Mouse (Mus musculus) brain, embryonic 18.5 days (tissue): ENCODE results near the gene Palld.

Source experiments
- DNase-seq: peaks from one replicate; pipeline ENCODE4 v3.0.0-alpha.2; 2012; ENCODE audit warnings: low read depth, low spot score

Gene Palld

GRCm38 (mm10) chr8:61866920-61867319, 35.6 kb downstream of the Palld start:
- no peak for DNase-seq

- no peak for DNase-seq
Measured at GRCm38 (mm10) chr8:61865365-61865764, 37.1 kb downstream of the Palld start.

- no peak for DNase-seq
Measured at GRCm38 (mm10) chr8:61851270-61851669, 51.2 kb downstream of the Palld start.

GRCm38 (mm10) chr8:61848581-61849162, 53.8 kb downstream of the Palld start:
- no peak for DNase-seq

- DNase-seq, result no peak
Measured at GRCm38 (mm10) chr8:61847494-61847893, 55.0 kb downstream of the Palld start.

- no peak for DNase-seq
Measured at GRCm38 (mm10) chr8:61844992-61845391, 57.5 kb downstream of the Palld start.

GRCm38 (mm10) chr8:61844575-61844974, 57.9 kb downstream of the Palld start:
- DNase-seq, result no peak

- DNase-seq, result no peak
Measured at GRCm38 (mm10) chr8:61843776-61844175, 58.7 kb downstream of the Palld start.

GRCm38 (mm10) chr8:61833211-61833610, 69.3 kb downstream of the Palld start:
- DNase-seq, result no peak

GRCm38 (mm10) chr8:61831944-61832343, 70.5 kb downstream of the Palld start:
- no peak for DNase-seq

GRCm38 (mm10) chr8:61830821-61831220, 71.7 kb downstream of the Palld start:
- DNase-seq, result no peak

- no peak for DNase-seq
Measured at GRCm38 (mm10) chr8:61824563-61824962, 77.9 kb downstream of the Palld start.

- no peak for DNase-seq
Measured at GRCm38 (mm10) chr8:61823157-61823556, 79.3 kb downstream of the Palld start.

GRCm38 (mm10) chr8:61803764-61804163, 98.7 kb downstream of the Palld start:
- no peak for DNase-seq

- no peak for DNase-seq
Measured at GRCm38 (mm10) chr8:61802840-61803239, 99.7 kb downstream of the Palld start.

- no peak for DNase-seq
Measured at GRCm38 (mm10) chr8:61797391-61797947, 105.0 kb downstream of the Palld start.

GRCm38 (mm10) chr8:61796537-61797050, 105.9 kb downstream of the Palld start:
- no peak for DNase-seq

GRCm38 (mm10) chr8:61789946-61790345, 112.5 kb downstream of the Palld start:
- no peak for DNase-seq

- DNase-seq, result no peak
Measured at GRCm38 (mm10) chr8:61789289-61789688, 113.2 kb downstream of the Palld start.

GRCm38 (mm10) chr8:61782931-61783491, 119.5 kb downstream of the Palld start:
- no peak for DNase-seq

GRCm38 (mm10) chr8:61780652-61781257, 121.7 kb downstream of the Palld start:
- no peak for DNase-seq

- DNase-seq, result no peak
Measured at GRCm38 (mm10) chr8:61778194-61778593, 124.3 kb downstream of the Palld start.

GRCm38 (mm10) chr8:61776560-61776959, 125.9 kb downstream of the Palld start:
- DNase-seq, result no peak
